Mouse (Mus musculus) myocyte (in vitro differentiated cells): ENCODE measurements around the gene Hacd1.

ENCODE experiments used
- CEBPB ChIP-seq: IDR thresholded peaks from 2 replicates; pipeline ENCODE4 v1.6.1; 2011; ENCODE audit warnings: mild to moderate bottlenecking, moderate library complexity; ENCODE audit not compliant: poor library complexity, insufficient read depth, severe bottlenecking
- E2F4 ChIP-seq: IDR thresholded peaks from one replicate; pipeline ENCODE4 v1.6.1; 2011; ENCODE audit warnings: mild to moderate bottlenecking, control low read depth, moderate library complexity; ENCODE audit not compliant: insufficient read depth
- MAX ChIP-seq: IDR thresholded peaks from one replicate; pipeline ENCODE4 v1.6.1; 2011; ENCODE audit warnings: low read depth, mild to moderate bottlenecking, control low read depth
- MYOD1 ChIP-seq, 3 experiments: IDR thresholded peaks; one replicate each; pipeline ENCODE4 v1.6.1; 2011; ENCODE audit warnings: control low read depth in 2 of 3, low read depth in 2 of 3, mild to moderate bottlenecking in 2 of 3, moderate library complexity in 1 of 3; ENCODE audit not compliant: insufficient read length in 2 of 3, control insufficient read depth in 1 of 3
- MYOG ChIP-seq, 3 experiments: IDR thresholded peaks; one replicate each; pipeline ENCODE4 v1.6.1; 2011; ENCODE audit warnings: control low read depth in 2 of 3, low read depth in 2 of 3, mild to moderate bottlenecking in 2 of 3; ENCODE audit not compliant: insufficient read length in 2 of 3, control insufficient read depth in 1 of 3, insufficient read depth in 1 of 3
- POLR2A ChIP-seq: IDR thresholded peaks from one replicate; pipeline ENCODE4 v1.6.1; 2011; ENCODE audit warnings: low read depth, mild to moderate bottlenecking, control low read depth, moderate library complexity; ENCODE audit not compliant: insufficient read length
- POLR2AphosphoS2 ChIP-seq: IDR thresholded peaks from one replicate; pipeline ENCODE4 v1.6.1; 2011; ENCODE audit warnings: low read depth, control low read depth; ENCODE audit not compliant: insufficient read length
- REST ChIP-seq: IDR thresholded peaks from one replicate; pipeline ENCODE4 v1.6.1; 2011; ENCODE audit warnings: mild to moderate bottlenecking, control low read depth, moderate library complexity; ENCODE audit not compliant: insufficient read depth, insufficient read length
- SRF ChIP-seq: IDR thresholded peaks from one replicate; pipeline ENCODE4 v1.6.1; 2011; ENCODE audit warnings: low read depth; ENCODE audit not compliant: control insufficient read depth, insufficient read length
- TCF12 ChIP-seq: IDR thresholded peaks from one replicate; pipeline ENCODE4 v1.6.1; 2011; ENCODE audit warnings: mild to moderate bottlenecking, control low read depth; ENCODE audit not compliant: poor library complexity, insufficient read depth, severe bottlenecking
- USF1 ChIP-seq: IDR thresholded peaks from one replicate; pipeline ENCODE4 v1.6.1; 2011; ENCODE audit warnings: low read depth, mild to moderate bottlenecking, control low read depth, moderate library complexity

DNA sequence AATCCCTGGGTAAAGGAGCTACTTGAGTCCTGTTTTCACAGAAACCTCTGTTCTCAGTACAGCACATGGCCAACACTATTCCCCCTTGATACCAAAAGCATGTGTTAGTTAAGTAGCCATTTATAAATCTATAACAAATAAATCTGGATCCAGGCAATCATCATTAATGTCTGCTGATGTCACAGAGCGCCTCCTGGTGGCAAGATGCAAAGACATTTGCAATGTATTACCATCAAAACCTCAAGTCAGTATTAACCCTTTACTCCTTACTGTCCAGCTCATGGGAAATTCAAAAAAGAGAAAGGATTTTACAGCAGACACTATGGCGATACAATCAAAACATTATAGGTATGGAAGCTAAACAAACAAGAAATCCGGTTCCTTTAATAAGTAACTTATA lies 200.4 kb downstream of the Hacd1 start:
- TF ChIP-seq E2F4 = no peak
- TF ChIP-seq POLR2A = no peak
- no peak for TF ChIP-seq MAX
- no peak for TF ChIP-seq CEBPB
- TF ChIP-seq REST = no peak
- TF ChIP-seq POLR2AphosphoS2 = no peak
- TF ChIP-seq USF1 = no peak
- no peak for TF ChIP-seq TCF12
- no peak for TF ChIP-seq MYOD1 (IDR thresholded peaks at IDR 0.05; ENCODE audit: control insufficient read depth in 1 of 3, insufficient read length in 2 of 3, low read depth in 2 of 3)
- no peak for TF ChIP-seq MYOG (IDR thresholded peaks at IDR 0.05; ENCODE audit: control insufficient read depth in 1 of 3, insufficient read depth in 1 of 3, insufficient read length in 2 of 3, low read depth in 2 of 3)
- no peak for TF ChIP-seq SRF
